Mouse (Mus musculus): ENCODE results near the gene Gimap9. TPM values are rescaled to one million over a fixed set of nuclear protein-coding genes. Genes with fewer than 3 reads are reported as not detected.
"Not testable (repeated sequence)": the region's sequence is repeated elsewhere in the genome, so short reads cannot be mapped to it uniquely, and the experiment has no call there.

Gene Gimap9
- total RNA-seq, 2 experiments from 2014 or later: 5.9 to 12.1 TPM

GRCm38 (mm10) chr6:48650041-48650440 is 25.9 kb upstream of the Gimap9 start:
- ATAC-seq (replicated peaks; ENCODE audit: low FRiP score, poor library complexity, severe bottlenecking): no peak

GRCm38 (mm10) chr6:48658721-48659120 is 17.2 kb upstream of the Gimap9 start:
- ATAC-seq (replicated peaks; ENCODE audit: low FRiP score, poor library complexity, severe bottlenecking): no peak

- no peak for ATAC-seq (replicated peaks; ENCODE audit: low FRiP score, poor library complexity, severe bottlenecking)
These were observed 11.2 kb upstream of the Gimap9 start for GRCm38 (mm10) chr6:48664750-48665149.

GRCm38 (mm10) chr6:48665471-48665870 is 10.5 kb upstream of the Gimap9 start:
- no peak for ATAC-seq (replicated peaks; ENCODE audit: low FRiP score, poor library complexity, severe bottlenecking)

- no peak for ATAC-seq (replicated peaks; ENCODE audit: low FRiP score, poor library complexity, severe bottlenecking)
These were observed 9.8 kb upstream of the Gimap9 start for GRCm38 (mm10) chr6:48666159-48666586.

GRCm38 (mm10) chr6:48668022-48668421 is 7.9 kb upstream of the Gimap9 start:
- no peak for ATAC-seq (replicated peaks; ENCODE audit: low FRiP score, poor library complexity, severe bottlenecking)

GRCm38 (mm10) chr6:48669446-48669969 is 6.4 kb upstream of the Gimap9 start:
- no peak for ATAC-seq (replicated peaks; ENCODE audit: low FRiP score, poor library complexity, severe bottlenecking)

GRCm38 (mm10) chr6:48674291-48675058 is 1.5 kb upstream of the Gimap9 start:
- no peak for ATAC-seq (replicated peaks; ENCODE audit: low FRiP score, poor library complexity, severe bottlenecking)

GRCm38 (mm10) chr6:48675400-48675930 is 464 bp upstream of the Gimap9 start:
- no peak for ATAC-seq (replicated peaks; ENCODE audit: low FRiP score, poor library complexity, severe bottlenecking)

GRCm38 (mm10) chr6:48676860-48677415 is 1.0 kb downstream of the Gimap9 start:
- no peak for ATAC-seq (replicated peaks; ENCODE audit: low FRiP score, poor library complexity, severe bottlenecking)

GRCm38 (mm10) chr6:48677492-48678345 is 1.8 kb downstream of the Gimap9 start:
- ATAC-seq (replicated peaks; ENCODE audit: low FRiP score, poor library complexity, severe bottlenecking): no peak

- ATAC-seq (replicated peaks; ENCODE audit: low FRiP score, poor library complexity, severe bottlenecking): no peak
These were observed 2.5 kb downstream of the Gimap9 start for GRCm38 (mm10) chr6:48678391-48678790.

GRCm38 (mm10) chr6:48679701-48680100 is 3.8 kb downstream of the Gimap9 start:
- no peak for ATAC-seq (replicated peaks; ENCODE audit: low FRiP score, poor library complexity, severe bottlenecking)

- no peak for ATAC-seq (replicated peaks; ENCODE audit: low FRiP score, poor library complexity, severe bottlenecking)
These were observed 4.5 kb downstream of the Gimap9 start for GRCm38 (mm10) chr6:48680421-48680820.

- no peak for ATAC-seq (replicated peaks; ENCODE audit: low FRiP score, poor library complexity, severe bottlenecking)
These were observed 5.7 kb downstream of the Gimap9 start for GRCm38 (mm10) chr6:48681472-48682090.

GRCm38 (mm10) chr6:48682271-48682670 is 6.3 kb downstream of the Gimap9 start:
- no peak for ATAC-seq (replicated peaks; ENCODE audit: low FRiP score, poor library complexity, severe bottlenecking)

GRCm38 (mm10) chr6:48683263-48683821 is 7.4 kb downstream of the Gimap9 start:
- ATAC-seq (replicated peaks; ENCODE audit: low FRiP score, poor library complexity, severe bottlenecking): not testable (repeated sequence)

GRCm38 (mm10) chr6:48684319-48684718 is 8.4 kb downstream of the Gimap9 start, which contains the start of gene Gimap4:
TSS of gene Gimap4 (plus strand) at chr6:48684549.
- no peak for ATAC-seq (replicated peaks; ENCODE audit: low FRiP score, poor library complexity, severe bottlenecking)

- ATAC-seq (replicated peaks; ENCODE audit: low FRiP score, poor library complexity, severe bottlenecking): no peak
These were observed 8.9 kb downstream of the Gimap9 start for GRCm38 (mm10) chr6:48684806-48685205.
